Mouse (Mus musculus) layer of hippocampus, adult 8-10 months (tissue): ENCODE data around the gene Lancl3. TPM values are rescaled to one million over a fixed set of nuclear protein-coding genes. Genes with fewer than 3 reads are reported as not detected.

Source experiments
- DNase-seq, 2 experiments: peaks; one replicate each; pipeline ENCODE4 v3.0.0; 2022; ENCODE audit warnings: low spot score in 2 of 2
- total RNA-seq, 4 experiments: library from RNA; stranded (reverse); gene quantifications; 2 replicates each; pipeline ENCODE4 v1.2.4; 2022

The Lancl3 gene
- 1 to 10 TPM; 5.0 to 6.1 (median 5.9) TPM for total RNA-seq

- no peak for DNase-seq
These were observed at the start of gene Lancl3 for GRCm38 (mm10) chrX:9199761-9200371. TSS of gene Lancl3 (plus strand) at chrX:9199902.

DNA sequence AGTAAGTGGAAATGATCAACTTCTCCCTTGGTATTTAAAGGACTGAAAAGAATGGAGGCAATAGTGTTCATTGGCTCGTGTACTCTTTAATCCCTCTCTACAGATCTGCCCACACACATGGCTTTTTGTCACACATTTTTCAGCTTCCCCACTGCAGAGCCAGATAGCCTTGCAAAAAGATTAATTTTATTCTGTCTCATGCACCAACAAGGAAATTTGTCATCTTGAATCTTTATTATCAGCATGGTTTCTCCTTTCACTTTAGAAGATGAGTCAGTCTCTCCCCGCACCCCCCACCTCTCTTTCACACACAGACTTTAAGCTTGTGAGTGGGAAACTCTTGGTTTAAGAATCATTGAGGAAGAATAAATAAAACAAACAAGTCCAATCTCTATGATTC lies 20.7 kb upstream of the Lancl3 start:
- no peak for DNase-seq

DNA sequence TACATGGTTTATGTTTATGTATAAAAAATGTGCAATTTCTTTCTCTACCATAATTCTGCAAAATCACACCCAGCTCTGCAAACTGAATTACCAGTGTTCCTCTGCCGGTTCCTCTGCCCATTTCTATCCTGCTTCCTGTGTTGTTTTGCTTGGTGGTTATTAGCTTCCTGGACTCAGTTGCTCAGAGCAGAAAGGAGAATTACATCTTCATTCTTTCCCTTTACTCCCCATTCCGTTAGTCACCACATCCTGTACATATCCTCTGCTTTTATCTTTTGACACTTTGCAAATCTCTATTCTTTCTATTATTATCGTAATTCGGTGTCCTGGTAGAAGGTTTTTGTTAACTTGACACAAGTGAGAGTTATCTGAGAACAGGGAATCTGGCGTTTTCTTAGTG lies 18.1 kb upstream of the Lancl3 start:
- DNase-seq = no peak

GRCm38 (mm10) chrX:9200380-9200917 lies 747 bp downstream of the Lancl3 start:
- peak in 1 of 2 experiments; percentile 3 for DNase-seq

- DNase-seq = no peak
These were observed 2.3 kb downstream of the Lancl3 start for GRCm38 (mm10) chrX:9201954-9202353.

DNA sequence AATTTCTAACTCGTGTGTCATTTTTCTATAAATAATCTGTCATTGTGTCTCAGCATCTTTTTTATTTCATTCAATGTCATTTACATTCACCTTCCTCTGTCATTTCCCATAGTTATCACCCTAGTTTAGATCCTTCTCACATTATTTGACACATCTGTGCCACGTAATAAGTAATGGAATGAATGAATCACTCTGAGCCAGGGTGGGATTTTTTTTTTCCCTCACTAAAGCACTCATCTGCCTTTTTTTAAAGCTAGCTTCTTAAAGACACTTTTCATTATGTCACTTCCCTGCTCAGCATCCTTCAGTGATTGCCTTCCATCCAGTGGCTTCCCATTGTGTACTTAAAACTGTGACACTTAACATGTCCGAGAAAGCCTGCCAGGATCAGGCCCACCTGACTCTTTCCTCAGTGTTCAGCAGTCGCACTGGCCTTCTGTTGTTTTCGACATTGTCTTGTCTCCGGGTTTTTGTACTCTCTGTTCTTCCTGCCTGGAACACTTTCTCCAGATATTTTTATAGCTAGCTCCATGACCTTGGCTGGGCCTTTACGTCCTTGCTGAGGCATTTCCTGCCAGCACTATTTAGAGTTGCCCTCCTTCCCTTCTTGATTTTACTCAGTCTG lies 3.2 kb downstream of the Lancl3 start:
- DNase-seq = no peak

- DNase-seq = no peak
These were observed 5.4 kb downstream of the Lancl3 start for GRCm38 (mm10) chrX:9205121-9205520.

DNA sequence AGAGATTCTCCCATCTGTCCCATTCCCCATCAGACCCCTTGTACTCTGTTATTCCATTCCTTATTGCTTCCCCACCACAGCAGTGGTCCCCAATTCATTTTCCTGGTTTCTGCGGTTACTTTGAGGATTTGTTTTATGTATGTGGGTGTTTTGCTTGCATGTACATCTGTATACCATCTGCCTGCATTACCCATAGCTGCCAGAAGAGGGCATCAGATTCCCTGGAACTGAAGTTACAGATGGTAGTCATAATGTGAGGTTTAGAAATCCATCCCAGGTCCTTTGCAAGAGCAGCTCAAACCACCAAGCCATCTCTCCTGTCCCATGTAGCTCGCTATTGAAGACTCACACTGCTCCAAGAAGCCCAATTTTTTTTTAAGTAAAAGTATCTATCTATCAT lies 16.5 kb downstream of the Lancl3 start:
- no peak for DNase-seq

- no peak for DNase-seq
These were observed 19.9 kb downstream of the Lancl3 start for GRCm38 (mm10) chrX:9219570-9219969.

- DNase-seq = no peak
These were observed 21.5 kb downstream of the Lancl3 start for GRCm38 (mm10) chrX:9221206-9221605.

DNA sequence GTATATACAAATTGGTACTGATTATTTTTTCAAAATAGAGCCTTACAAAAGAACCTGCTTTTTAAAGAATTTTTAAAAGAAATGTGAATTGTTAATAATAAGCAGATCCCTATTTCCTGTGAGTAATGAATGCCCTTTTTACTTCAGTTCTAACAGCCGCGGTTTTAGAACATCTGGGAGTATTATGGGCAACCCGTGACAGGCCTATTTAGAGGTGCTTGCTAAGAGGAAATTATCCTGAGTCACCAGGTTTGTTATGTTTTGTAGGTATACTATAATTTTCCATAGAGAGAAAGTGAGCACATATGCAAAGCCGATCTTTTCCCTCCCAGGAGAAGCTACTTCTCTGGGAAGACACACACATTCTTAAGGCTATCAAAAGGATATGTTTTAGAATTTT lies 22.0 kb downstream of the Lancl3 start:
- no peak for DNase-seq

- no peak for DNase-seq
These were observed 22.9 kb downstream of the Lancl3 start for GRCm38 (mm10) chrX:9222412-9223221.

- DNase-seq = no peak
These were observed 27.4 kb downstream of the Lancl3 start for GRCm38 (mm10) chrX:9227105-9227504.

DNA sequence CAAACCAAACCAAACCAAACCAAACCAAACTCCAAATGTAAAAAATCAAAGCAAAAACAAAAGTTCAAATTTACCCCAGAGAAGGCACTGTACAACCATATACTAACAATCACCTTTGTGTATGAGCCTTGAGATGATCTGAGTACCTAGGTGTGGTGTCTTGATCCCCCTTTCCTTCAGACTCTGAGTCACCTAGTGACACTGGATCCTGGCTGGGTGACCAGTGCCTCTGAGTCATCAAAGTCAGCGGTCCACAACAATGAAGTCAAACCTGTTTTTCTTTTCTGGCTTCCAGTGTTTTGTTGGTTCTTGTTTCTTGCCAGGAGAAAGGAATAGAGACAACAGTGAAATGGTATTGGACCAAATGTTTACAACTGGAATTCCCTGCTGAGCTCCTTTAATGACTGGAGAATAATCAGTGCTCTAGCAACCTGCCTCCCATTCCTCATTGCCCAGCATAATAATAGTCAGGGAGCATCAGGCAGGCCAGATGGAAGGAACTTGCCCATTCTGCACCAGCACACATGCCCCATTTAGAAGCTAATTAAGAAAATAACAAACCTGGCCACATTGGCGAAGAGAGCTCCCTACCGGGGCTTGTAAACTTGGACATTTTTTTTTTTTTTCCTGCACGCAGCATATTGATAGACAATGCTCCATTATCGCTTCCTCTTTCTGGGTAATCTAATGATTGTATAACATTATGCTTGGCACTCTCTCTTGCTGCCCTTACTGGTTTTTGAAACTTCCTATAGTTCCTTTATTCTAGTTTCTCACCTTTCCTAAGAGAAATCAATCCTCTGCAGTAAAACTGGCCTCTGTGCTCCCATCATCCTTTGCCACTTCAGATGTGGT lies 41.3 kb downstream of the Lancl3 start:
- DNase-seq = no peak

GRCm38 (mm10) chrX:9243381-9243864 lies 43.7 kb downstream of the Lancl3 start:
- no peak for DNase-seq

DNA sequence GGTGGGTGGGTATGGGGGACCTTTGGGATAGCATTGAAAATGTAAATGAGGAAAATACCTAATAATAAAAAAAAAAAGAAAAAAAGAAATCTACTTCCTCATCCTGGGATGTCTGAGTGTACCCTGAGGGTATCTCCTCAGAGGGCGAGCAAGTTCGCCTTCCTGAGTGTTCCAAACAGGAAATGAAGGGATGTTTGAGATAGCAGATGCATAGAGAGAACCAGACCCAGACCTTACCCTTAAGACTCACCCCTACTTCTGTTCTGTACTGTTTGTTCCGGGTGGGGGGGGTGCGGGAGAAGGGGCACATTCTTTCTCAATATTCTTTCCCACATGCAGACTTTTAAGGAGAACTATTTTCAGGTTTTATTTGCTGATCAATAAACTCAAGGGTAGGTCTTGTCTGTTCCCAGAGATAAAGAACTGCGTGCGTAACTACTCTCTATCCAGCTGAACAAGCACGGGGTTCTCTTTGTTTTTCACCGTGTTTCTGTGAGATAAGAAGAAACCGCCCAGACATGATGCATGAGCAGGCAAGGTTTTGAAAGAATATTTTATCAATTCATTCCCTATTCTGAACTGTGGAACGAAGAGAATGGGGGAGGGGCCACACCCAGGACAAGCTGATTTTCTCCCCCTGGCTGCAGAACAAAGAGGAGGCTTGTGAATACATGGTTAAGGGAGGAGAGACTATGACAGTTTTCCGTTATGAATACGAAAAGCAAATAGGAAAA lies 45.1 kb downstream of the Lancl3 start:
- no peak for DNase-seq

- DNase-seq = no peak
These were observed 49.2 kb downstream of the Lancl3 start for GRCm38 (mm10) chrX:9248911-9249310.

- DNase-seq = no peak
These were observed 54.3 kb downstream of the Lancl3 start for GRCm38 (mm10) chrX:9253990-9254389.

GRCm38 (mm10) chrX:9254901-9255300 lies 55.2 kb downstream of the Lancl3 start:
- DNase-seq = no peak

GRCm38 (mm10) chrX:9256766-9257165 lies 57.1 kb downstream of the Lancl3 start, which contains the start of gene Gm14862:
TSS of gene Gm14862 (minus strand) at chrX:9256899.
- DNase-seq = no peak
